Mouse (Mus musculus) lung, postnatal 36 days (tissue): ENCODE results near the gene 4930595D18Rik.

Experiments used
- DNase-seq: peaks from one replicate; pipeline ENCODE4 v3.0.0; 2022; ENCODE audit warnings: mixed read lengths

The 4930595D18Rik gene

DNA sequence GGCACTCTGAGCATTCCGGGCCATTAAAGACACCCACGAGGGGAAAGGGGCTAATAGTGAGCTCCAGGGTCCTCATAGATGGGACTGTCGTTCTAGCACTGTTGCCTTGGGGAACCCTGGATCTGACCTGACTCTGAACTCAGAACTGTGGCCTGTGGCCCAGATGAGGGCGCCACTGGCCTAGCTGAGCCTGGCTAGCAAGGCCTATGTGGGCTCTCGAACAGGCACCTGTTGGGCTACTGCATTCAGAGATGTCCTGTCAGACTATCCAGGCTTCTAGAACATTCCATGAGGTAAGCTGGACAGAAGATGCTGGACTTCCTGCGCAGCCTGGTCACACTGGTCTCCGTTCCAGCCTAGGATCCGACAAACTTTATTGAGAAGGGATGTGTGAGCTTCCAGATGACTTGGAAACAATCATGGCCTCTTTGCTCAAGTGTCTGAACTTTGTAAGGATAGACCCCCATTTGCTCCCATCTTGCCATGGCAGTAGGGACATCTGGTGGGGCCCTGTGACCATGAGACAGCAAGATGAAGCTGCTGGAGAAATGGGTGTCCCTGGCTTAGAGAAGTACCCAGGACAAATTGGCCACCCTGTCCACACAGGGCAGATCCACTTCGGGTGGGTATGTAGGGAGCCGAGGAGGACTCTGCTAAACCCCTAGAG lies 19.0 kb downstream of the 4930595D18Rik start:
- DNase-seq = peak; percentile 65

DNA sequence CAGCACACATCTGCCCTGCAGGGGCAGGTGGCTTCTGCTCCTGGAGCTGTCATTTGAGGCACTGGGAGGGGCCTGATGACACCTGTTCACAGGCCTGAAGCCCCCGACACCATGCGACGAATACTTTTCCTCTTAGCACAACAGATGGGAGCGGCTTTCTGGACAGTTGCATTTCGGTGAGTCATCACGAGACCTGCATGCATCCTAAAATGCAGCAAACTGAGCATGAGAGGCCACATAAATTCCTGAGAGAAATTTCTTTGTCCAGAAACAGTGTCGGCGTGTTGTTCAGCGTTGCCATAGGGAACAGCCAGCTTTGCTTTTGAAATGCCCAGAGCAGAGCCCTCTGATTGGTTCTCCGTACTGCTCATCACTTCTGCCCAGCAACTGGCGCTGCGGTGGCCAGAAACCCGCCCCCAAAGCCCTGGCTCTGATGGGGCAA lies 20.0 kb downstream of the 4930595D18Rik start:
- DNase-seq = peak; percentile 97

DNA sequence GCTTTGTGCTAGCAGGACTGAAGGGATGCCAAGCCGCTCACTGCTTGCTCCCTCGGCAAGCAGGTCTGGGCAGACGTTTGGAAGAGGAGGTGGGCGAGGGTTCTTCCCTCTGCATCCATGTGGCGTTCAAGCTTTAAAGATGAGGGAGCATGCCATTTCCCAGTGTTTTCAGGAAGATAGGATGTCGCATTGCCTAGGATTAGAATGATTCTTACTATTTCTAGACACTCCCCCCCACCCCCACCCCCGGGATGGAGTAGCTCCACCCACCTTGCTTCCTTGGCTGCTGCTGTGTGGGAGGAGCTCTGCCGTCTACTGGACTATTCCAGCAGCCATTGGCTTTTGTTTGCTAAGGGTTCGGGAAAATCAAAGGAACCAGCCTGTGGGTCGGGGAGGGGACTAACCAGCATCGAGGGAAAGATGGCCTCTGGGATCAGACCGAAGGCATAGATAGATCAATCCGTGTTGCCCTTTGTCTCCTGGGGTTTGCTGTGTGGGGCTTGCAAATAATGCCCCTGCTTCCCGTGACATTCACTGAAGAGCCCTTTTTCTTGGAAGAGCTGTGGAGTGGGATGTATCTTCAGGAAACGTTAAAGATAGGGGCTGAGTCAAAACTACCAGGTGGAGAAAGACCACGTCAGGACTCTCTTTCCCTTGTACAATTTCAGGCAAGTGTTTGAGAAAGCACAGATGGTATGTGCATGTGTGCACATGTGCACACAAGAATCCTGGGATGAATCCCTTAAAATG lies 21.8 kb downstream of the 4930595D18Rik start:
- peak; percentile 52 for DNase-seq

DNA sequence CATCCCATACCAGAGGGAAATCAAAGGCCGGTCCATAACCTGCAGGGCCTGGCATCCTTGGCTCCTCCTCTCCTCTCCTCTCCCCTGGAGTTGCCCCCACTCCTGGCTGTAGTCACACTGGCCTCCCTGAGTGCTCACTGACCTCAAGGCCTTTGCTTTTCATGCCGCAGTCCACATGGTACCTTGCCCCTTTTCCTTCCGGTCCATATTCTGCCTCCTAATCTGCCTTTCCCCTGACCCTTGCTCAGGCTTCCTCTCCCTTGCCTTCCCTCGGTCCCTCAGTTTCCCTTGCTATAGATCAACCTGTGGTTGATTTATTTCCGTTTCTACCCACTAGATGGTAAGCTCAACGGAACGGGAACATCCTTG lies 22.4 kb downstream of the 4930595D18Rik start:
- DNase-seq = no peak

DNA sequence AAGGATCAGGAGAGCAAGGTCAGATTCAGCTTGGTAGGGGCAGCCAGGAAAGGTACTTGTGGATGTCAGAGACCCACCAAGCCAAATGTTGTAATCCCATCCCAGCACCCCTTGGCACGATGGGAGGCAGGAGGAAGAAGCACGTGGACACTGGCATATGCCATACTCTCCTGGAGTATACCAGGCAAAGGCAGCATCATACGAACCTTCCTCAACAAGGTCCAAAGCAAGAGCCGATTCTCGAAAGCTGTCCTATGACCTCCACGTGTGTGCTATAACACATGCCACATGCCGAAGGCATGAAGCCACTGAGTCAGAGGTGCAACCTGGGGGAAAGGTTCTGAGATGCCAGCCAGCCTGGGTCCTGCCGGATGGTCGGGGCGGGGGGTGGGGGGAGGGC lies 23.4 kb downstream of the 4930595D18Rik start:
- DNase-seq = no peak

DNA sequence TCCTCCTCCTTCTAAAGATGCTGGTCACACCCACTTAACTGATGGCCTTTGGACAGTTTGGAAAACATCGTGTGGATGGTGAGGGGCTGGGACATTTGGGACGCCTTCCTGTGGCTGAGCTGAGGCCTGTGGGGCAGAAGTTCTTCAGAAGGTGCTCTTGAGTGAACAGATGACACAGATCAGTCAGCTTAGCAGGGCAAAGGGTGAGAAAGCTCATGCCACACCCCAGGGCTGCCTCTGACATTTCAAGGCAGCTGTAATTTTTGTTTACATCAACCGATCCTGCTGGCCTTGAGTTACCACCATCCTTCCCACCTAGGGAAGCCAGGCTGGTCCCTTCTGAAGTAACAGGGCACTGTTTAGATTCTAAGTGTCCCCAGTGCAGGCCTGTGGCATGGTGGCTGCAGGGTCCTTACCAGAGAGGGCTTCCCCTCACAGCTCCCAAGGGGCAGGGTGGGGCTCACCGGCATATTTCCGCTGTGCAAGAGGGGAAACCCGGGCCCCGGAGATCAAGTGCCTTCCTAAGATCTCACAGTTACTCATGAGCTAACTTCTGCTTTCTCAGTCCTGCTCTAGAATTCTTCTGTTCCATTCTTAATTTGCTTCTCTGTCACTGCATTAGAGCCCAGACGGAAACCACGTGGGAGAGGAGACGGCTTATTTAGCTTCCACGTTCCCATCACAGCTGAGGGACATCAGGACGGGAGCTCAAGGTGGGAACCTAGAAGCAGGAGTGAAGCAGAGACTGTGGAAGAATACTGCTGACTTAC lies 24.4 kb downstream of the 4930595D18Rik start:
- DNase-seq = peak; percentile 78

DNA sequence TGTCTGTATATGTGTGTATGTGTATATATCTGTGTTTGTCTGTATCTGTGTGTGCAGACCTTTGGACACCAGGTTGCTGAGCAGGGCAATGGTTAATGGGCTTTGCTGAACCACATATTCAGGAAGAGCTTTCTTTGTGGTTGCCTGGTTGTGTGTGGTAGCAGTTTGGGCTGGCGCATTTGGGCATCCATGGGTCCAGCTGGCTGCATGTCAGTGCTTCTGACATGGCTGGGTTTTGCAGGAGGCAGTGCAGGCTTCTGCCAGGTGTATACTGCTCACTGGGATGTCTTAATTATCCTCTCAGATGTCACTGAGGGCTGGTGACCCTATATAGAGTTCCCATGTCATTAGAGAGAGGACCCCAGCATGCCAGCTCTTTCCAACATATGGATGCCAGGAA lies 28.5 kb downstream of the 4930595D18Rik start:
- DNase-seq = no peak

DNA sequence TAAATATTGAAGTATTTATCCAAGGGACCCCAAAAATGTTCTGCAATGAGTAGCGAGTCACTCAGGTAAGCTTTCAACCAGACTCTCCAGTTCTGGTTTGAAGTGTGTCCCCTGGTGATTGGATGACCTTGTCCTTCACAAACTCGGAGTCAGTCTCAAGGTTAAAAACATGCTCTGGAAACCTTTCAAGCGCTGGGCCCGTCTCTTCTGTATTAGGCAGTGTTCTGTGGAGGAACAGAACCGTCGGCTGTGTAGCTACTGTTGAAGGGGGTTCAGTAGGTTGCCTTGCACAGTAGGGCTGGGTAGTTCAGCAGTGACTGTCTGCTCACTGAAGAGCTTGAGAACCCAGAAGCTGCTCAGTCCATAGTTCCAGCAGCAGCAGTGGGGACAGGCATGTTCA lies 29.6 kb downstream of the 4930595D18Rik start:
- no peak for DNase-seq

DNA sequence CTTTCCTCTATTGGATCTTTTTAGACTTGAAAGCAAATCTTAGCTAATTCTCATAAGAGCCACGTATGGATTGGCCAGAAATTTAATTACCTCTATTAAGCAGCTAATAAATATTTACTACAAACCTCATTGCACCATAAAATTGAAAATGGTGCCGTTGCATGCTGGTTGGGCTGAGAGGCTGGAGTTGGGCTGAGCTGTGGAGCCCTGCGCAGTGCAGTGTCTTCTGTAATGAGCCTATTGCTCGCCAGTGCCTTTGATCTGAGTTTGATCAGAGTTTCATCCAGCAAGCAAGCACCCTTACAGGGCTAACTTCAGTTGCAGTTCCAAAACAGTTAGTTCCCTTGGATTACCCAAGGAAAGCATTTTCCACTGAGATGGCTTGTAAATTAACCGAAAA lies 30.3 kb downstream of the 4930595D18Rik start:
- DNase-seq = no peak

DNA sequence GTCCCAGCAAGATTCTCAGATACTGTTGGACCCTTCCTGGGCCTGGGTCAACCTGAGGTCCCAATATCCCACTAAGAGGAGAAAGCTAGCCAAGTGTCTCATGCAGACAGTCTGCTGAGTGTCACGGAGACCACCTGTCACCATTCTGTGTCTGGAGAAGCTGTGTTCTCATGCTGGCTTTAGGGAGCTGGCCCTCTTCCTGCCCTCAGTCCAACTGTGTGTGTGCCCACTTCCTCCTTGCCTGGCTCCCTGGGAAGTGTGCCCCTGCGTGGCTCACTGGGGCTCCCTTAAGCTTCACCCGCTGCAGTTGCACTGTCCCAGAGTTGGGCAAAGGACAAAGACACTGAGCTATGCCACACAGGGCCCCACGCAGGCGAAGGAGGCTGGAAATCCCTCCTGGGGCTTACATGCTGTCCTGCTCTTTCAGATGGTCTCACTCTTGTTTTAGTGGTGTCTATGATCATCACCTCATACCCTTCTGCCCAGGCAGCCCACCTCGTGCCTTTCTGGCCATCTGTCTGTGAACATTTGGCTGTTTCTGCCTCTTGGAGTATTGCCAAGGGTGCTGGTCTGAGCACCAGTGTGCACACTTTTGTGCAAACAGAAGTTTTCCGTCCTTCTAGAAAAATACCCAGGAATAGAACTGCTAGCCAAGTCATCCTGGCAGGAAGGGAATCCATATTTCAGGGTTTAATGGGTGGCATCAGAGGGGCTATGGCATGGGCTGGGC lies 31.1 kb downstream of the 4930595D18Rik start:
- no peak for DNase-seq

DNA sequence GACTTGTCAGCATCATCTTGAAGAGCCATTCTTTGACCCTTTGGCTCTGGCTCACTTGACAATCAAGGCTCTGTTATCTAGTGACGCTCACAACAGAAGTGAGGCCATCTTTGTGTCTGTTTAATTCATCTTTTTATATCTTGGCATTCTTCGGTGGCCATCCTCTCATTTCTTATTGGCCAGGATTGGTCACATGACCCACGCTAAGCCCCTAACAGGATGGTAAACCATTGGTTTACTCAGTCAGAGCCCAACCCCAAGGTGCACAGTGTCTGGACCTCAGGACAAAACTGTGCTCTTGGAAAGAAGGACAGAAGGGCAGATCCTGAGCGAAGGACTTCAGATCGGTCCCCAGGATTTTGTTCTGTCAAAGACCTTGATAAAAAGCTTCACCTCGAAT lies 31.7 kb downstream of the 4930595D18Rik start:
- no peak for DNase-seq

DNA sequence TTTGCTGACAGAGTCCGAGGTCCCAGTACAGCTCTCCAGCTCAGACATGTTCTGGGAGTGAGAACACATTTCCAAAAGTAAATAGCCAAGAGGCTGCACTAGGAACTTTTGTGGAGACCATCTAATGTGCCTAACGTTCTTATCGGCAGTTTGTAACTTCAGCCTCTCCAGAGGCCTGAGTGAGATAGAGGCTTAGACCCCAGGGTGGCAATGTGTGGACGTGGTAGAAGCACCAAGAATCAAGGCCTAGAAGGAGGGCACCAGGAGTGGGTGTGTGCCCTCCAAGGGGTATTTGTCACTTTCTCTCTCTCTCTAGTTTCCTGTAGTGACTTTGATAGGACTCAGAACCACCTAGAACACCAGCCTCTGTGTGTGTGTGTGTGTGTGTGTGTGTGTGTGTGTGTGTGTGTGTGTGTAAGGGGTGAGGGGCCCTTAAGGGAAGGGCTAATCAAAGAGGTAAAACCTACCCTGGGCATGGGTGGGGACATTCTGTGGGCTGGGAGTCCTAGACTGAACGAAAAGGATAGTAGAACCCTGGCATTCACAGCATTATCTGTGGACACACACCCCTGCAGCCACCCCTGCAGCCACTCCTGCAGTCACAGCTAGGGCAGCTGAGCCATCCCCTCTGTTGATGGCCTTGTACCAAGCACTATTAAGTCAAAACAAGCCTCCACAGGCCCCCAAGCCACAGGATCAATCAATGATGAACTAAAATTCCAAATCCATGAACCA lies 32.7 kb downstream of the 4930595D18Rik start:
- DNase-seq = no peak

DNA sequence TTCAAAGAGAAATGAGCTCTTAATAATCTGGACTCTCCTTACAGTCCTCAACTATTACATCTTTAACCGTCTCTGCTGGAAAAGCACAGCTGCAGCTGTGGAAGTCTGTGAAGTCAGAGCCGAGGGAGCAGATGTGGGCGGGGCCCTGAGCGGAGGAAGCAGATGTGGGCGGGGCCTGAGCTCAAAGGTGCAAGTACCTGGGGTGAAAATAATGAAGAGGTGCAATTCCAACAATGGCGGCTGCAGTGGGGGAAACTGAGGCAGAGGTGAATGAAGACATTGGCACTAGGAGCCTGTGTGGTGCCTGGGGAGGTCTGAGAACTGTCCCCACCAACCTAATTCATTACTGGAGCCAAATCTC lies 34.1 kb downstream of the 4930595D18Rik start:
- DNase-seq = peak; percentile 61

DNA sequence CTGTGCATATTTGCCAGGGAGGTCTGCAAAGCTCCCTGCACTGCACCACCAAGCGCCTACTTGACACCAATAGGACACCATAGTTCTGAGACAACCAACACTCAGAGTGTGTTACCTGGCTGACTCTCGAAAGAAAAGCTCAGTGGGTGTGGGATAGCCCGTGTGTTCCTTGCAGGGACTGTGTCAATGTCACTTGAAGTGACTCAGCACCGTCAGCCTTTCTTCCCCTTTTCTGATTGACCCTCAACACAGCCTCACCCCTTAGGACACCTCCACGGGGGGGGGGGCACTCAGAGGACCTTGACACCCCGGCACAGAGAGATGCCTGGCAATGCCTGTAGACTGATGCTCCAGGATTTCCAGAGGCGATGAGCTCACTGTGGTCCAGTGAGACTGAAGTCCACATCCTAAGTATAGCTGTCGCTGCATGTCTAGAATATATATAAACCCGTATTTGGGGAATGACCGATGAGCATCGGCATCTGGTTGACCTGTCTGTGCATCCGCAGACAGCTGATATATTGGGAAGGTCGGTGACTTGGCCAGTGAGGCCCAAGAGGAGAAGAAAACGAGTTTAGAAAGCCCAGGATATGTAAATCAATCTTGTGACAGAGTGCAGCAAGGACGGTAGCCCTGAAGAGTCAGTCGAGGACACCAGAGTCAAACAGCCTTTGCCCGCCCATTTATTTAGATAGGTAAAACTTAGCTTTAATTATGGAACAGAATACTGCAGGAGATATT lies 34.6 kb downstream of the 4930595D18Rik start:
- DNase-seq = no peak

DNA sequence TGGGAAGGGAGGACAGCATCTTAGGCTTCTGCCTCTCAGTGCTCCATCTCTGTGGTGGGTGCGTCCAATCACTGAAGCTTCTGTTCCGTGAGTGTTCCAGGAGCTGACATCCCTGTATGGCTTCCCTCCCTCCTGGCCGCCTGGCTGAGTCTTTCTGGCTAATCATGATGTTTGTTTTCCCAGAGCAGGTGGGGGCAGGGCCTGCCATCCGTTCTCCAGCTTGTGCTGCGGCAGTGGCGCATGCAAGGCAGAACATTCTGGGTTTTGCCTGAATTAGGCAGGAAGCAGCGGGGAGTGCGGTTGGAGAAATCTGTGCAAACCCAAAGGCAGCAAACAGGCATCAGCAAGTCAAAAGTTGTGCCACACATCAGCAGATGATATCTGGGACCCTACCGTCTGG lies 39.0 kb downstream of the 4930595D18Rik start:
- no peak for DNase-seq

DNA sequence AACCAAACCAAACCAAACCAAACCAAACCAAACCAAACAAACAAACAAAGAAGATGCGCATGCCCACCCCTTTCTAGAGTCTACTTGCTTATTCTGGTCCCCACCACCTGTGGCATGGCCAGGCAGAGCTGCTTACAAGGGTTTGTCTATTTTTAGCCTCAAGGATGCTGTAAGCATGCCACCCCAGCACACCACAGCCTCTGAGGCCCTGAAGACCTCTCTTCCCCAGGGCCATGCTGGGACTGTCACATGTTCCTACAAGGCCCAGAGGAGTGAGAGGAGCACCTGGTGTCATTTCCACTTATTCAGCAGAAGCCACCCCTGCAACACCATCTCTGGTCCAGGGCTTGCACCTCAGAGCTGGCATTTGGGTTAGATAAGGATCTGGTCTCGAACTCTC lies 39.7 kb downstream of the 4930595D18Rik start:
- no peak for DNase-seq

DNA sequence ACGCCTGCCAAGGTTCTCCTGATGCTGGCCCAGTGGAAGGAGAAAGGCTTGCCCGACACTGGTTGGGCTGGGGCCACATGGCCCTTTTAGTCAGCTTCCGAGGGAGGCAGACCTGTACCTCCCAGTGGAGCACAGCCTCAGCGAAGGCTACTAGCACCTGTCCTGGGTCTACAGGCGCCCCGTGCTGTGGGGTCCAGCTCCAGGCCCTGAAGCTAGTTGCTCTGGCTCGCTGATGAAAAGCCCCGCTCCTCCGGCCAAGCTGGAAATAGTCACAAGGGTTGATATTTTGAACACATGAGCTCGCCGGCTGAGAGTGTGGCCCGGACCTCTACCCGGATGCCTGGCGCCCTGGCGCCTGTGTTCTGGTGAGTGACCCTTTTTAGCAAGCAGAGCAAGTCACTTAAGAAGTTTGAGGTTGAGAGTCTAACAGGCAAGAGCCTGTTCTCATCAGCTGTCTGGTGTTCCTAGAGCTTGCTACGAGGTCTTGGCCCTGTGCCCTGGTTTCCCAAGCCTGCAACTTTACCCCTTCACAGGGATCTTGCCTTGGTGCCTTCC lies 40.7 kb downstream of the 4930595D18Rik start:
- peak; percentile 18 for DNase-seq

DNA sequence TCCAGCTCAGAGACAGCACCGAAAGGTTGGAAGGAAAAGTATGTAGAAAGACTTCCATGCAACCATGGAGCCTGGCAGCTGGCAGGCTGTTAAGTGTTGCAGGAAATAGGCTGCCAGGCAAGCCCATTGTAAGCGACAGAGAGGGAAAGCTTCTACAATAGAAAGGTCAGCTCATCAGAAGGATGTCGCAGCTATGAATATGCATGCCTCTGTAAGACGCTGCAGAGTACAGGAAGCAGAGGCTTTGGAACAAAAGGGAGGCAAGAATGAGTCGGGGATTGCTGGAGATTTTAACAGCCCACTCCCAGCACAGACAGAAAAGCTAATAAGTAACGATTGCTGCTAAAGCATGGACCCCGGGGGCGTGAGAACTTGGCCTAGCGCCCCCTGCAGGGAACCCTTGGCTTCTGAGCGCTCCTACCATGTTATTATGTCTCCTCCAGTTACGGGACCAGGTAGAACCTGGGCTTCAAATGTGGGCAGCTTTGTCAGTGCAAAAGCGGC lies 41.2 kb downstream of the 4930595D18Rik start:
- DNase-seq = peak; percentile 35

DNA sequence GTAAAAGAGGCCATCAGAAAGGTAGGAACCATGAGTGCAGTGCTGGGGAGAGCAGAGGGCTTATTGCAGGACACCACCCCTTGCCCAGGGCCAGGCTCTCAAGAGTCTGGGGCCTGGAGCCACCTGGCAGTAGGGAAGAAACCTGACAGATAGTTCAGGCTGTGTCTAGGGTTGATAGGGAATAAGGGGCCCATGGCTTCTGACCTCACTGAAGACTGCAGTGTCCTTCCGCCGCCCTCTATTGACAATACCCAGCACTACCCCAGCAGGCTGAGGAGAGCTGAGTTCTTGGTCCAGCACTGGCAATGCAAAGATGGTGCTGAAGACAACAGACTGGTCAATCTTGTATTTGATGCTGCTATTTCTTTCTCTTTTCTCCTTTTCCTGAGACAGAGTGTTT lies 47.2 kb downstream of the 4930595D18Rik start:
- peak; percentile 22 for DNase-seq

DNA sequence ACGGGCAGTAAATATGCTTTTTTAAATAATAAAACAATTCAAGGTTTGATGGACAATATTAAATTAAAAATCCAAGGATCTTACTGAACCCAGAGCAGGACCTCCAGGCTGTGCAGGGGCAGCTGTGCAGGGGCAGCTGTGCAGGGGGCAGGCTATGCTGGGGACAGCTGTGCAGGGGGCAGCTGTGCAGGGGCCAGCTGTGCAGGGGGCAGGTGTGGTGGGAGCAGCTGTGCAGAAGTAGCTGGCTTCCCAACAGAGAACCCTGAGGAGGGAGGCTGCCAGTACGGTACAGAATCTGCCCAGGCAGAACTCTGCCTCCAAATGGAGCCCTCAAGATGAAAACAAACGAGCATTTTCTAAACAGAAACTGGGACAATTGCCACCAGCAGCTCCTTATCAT lies 48.3 kb downstream of the 4930595D18Rik start:
- no peak for DNase-seq
